Mouse (Mus musculus): ENCODE data around the gene Chmp6.

The Chmp6 gene

DNA sequence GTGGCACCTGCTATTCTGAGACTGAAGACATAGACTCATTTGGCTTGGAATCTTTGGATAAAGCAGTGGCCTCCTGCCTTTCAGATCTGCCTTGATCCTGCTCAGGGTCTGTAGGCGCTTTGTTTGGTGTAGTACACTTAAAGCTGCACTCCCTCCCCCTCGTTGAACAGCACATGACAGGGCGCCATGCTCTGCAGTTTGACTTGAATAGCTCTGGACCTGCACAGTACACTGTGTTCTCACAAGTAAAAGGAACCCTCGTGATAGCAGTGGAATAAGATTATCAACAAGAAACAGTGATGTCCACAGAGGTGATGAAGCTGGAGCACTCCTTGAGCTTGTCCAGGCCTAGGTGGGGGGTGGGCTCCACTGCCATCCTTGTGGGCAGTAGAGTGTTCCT is 46.5 kb downstream of the Chmp6 start:
- no peak for DNase-seq (ENCODE audit: low spot score in 2 of 2)

DNA sequence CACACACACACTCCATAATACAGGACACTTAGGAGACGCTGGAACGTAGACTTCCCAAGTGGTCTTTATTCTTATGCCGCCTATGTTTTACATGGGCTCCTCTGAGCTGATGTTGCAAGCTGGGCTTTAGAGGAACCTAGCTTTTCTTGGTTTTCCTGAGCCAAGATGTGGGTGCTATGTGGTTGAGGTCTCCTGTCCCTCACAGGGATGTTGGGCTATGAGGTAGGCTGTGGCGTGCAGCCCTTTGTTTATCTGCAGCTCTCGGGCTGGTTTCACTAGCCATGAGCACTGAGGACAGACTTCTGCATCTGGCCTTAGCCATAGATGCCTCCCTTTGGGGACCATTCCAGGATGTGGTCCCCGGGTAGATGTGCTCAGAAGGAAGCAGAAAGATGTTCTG is 47.4 kb downstream of the Chmp6 start:
- DNase-seq (ENCODE audit: low spot score in 2 of 2) = no peak

DNA sequence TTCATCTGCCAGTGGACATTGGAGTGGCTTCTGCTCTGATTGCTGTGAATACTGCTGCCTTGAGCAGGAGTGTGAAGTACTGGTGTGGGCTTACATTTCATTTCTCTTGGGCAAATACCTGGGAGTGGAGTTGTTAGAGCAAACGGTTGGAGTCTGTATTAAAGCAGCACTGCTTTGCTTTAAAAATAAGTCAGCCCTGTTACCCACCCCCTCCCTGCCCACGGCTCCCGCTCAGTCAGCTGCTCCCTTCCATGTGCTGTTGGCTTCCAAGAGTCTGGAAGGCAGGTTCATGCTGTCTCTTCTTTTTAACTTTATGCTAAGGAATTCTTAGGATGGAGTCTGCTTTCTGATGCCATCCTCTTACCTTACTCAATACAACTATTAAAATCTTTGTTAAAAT is 48.3 kb downstream of the Chmp6 start:
- DNase-seq (ENCODE audit: low spot score in 2 of 2) = no peak

DNA sequence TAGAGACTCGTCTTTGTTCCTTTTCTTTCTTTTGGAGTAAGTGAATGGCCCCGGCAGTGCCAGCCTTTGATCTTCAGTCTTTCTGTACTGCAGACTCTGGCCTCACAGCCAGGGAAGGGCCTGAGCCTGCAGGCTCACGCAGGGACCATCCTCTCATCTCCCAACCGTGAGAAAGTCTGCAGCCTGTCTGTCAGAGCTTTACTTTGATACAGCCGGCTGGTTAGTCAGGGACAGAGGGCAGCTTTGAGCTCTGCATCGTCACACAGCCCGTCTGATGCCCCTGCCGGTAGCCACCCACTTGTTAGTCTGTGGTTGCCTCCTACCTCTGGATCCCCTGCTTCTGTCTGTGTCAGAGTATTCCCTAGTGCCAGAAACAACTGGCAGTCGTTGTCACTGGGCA is 51.8 kb downstream of the Chmp6 start:
- DNase-seq (ENCODE audit: low spot score in 2 of 2) = no peak

DNA sequence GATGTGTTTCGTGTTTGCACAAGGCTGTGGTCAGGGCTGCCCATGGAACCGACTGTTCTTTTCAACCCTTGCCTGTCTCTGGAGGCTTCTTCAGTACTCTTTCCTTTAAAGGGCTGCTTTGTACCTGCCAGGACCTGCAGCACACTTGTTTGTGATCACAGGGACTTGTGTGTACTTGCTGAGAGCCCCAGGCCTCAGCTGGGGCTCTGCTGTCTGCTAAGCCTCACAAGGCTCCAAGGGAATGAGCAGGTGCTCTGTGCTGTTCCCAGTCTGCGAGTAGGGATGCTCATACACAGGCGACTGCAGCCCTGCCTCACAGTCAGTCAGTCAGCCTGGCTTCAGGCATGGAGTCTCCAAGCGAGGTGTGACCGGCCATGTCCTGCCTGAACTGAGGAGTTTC is 53.1 kb downstream of the Chmp6 start:
- DNase-seq (ENCODE audit: low spot score in 2 of 2) = no peak

DNA sequence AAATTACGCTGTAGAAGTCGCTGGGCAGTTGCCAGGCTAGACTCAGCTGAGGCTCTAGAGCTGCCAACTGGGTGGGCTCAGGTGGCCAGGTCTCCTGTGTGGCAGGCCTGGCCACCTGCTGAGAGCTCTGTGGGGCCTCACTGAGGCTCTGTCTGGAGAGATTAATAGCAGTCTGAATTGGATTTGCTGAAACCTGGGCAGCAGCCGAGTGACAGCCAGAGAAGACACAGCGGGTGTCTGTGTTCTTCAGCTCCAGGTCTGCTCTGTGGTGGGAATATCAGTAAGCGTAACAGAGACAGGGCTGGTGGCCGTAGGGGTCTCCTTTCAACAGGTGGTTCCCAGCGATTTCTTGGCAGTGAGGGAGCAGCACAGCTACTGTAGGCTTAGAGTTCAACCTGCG is 54.2 kb downstream of the Chmp6 start:
- no peak for DNase-seq (ENCODE audit: low spot score in 2 of 2)

DNA sequence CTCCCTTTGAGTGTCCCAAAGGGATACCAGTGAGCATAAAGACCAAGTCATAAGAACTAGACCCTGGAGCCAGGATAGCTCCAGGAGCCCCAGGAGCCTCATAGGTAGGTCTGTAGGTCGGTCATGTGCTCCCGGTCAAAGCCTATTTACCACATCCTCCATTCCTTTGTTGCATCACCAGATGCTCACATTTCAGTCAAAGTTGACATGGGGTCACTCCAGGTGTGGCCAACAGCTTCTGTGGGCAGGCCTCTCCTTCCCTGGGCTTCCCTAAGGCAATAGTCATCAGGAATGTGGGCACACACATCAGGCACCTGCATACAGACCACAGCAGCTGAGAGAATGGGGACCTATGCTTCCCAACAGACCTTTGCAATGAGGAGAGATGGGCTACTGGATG is 54.7 kb downstream of the Chmp6 start:
- DNase-seq (ENCODE audit: low spot score in 2 of 2) = no peak

Measured in spleen, postnatal 10 days (tissue).